Comparison of ENCODE assay signal across 19 mouse cellular contexts in genomic region chr12:84956317-84956716, GRCm38 (mm10). TPM values are rescaled to one million over a fixed set of nuclear protein-coding genes. Genes with fewer than 3 reads are reported as not detected.
DNase-seq lines count a peak whose midpoint lies in the region; ATAC-seq lines count a peak whose summit lies in the region.
"Had no signal": no experiment of that assay in that cellular context is flagged by ENCODE, and none has a peak within 500 bp of the region (broad histone marks: within the 10 kb centered on the region; RNA-seq: fewer than 3 reads in every experiment).

No protein-coding gene starts in this region.

- H3K27me3 ChIP-seq in lung, embryonic 16.5 days (ENCODE audit: control insufficient read depth, insufficient read depth, low read depth, low read length) = no peaks in the 10 kb centered on the region
- H3K27me3 ChIP-seq: embryonic facial prominence, embryonic 15.5 days; forebrain, embryonic 15.5 days; heart, embryonic 12.5 days had no signal

- no peaks in the 10 kb centered on the region for H3K9me3 ChIP-seq in lung, embryonic 16.5 days (ENCODE audit: control insufficient read depth, low read length)
- H3K9me3 ChIP-seq: embryonic facial prominence, embryonic 15.5 days; forebrain, embryonic 15.5 days; G1E; heart, embryonic 12.5 days; hindbrain, embryonic 10.5 days had no signal

- H3K4me1 ChIP-seq in lung, embryonic 16.5 days (replicated peaks; ENCODE audit: control insufficient read depth, insufficient read depth, low read length) = peaks cover 19% of the 10 kb centered on the region
- H3K4me1 ChIP-seq: embryonic facial prominence, embryonic 15.5 days; forebrain, embryonic 15.5 days; hindbrain, embryonic 10.5 days had no signal

- no peak overlapping the region for H3K4me3 ChIP-seq in lung, embryonic 16.5 days (ENCODE audit: low read length)
- H3K4me3 ChIP-seq: embryonic facial prominence, embryonic 15.5 days; erythroblast, embryonic 14.5 days; forebrain, embryonic 15.5 days; heart, embryonic 12.5 days; hindbrain, embryonic 10.5 days had no signal

- peak; percentile 91 for ATAC-seq in lung, embryonic 16.5 days (ENCODE audit: low read depth)
- ATAC-seq: forebrain, embryonic 15.5 days had no signal

- no peaks in the 10 kb centered on the region for H3K36me3 ChIP-seq in lung, embryonic 16.5 days (ENCODE audit: control insufficient read depth, insufficient read depth, low read length)

- peak overlapping the region; percentile 83 for H3K27ac ChIP-seq in lung, embryonic 16.5 days (ENCODE audit: low read length)
- H3K27ac ChIP-seq: embryonic facial prominence, embryonic 15.5 days; forebrain, embryonic 15.5 days; hindbrain, embryonic 10.5 days; hindbrain, embryonic 14.5 days had no signal

- DNase-seq in A20 (ENCODE audit: low read depth, low spot score) = peak; percentile 16
- DNase-seq in Muller cell, postnatal 12 days (ENCODE audit: inconsistent ontology term) = peak; percentile 60
- DNase-seq in lung, postnatal 25 days (ENCODE audit: low spot score) = peak; percentile 65
- DNase-seq in adrenal gland, postnatal 10 days = no peak
- DNase-seq in adrenal gland, postnatal 25 days = no peak
- no peak for DNase-seq in frontal cortex, postnatal 36 days (ENCODE audit: low spot score in 2 of 2)
- DNase-seq: adrenal gland, postnatal 14 days; cerebellum, adult 2 months; cerebellum, postnatal 10 days; embryo, embryonic 11 days; gastrocnemius, postnatal 10 days had no signal

- WGBS in lung, embryonic 16.5 days = 68% methylated on average over 3 of the region's 3 CpGs

- H3K4me2 ChIP-seq in lung, embryonic 16.5 days (ENCODE audit: low read depth, low read length) = no peak overlapping the region
- H3K4me2 ChIP-seq: embryonic facial prominence, embryonic 15.5 days; forebrain, embryonic 15.5 days; heart, embryonic 12.5 days; hindbrain, embryonic 14.5 days had no signal

- no peak overlapping the region for H3K9ac ChIP-seq in lung, embryonic 16.5 days (ENCODE audit: low read length)
- H3K9ac ChIP-seq: embryonic facial prominence, embryonic 15.5 days; forebrain, embryonic 15.5 days; heart, embryonic 12.5 days; hindbrain, embryonic 14.5 days had no signal

RNA-seq across cellular contexts. Expression of gene Fcf1, which starts 14.4 kb away (rescaled TPM):
- 141 and 147 TPM in 2 replicates for polyA plus RNA-seq in lung, embryonic 16.5 days (2015; fragmentation: Nextera tagmentation; extraction: Ambion mirVana)
- 100 to 1,000 TPM in 1 of 2 experiments, 10 to 100 TPM in 1; 98.8 to 111 TPM for total RNA-seq in adrenal gland, postnatal 10 days (2021)
- total RNA-seq in adrenal gland, postnatal 25 days (2021) = 94.7 and 95.8 TPM in 2 replicates

RNA-seq across cellular contexts. Expression of gene Arel1, which starts 14.4 kb away (rescaled TPM):
- polyA plus RNA-seq in lung, embryonic 16.5 days (2015; fragmentation: Nextera tagmentation; extraction: Ambion mirVana) = 14.2 and 14.6 TPM in 2 replicates
- total RNA-seq in adrenal gland, postnatal 10 days (2021) = 10 to 100 TPM; 30.7 to 41.3 TPM
- 30.9 and 37.3 TPM in 2 replicates for total RNA-seq in adrenal gland, postnatal 25 days (2021)

RNA-seq across cellular contexts. Expression of gene Ylpm1, which starts 39.8 kb away (rescaled TPM):
- 25.4 and 25.5 TPM in 2 replicates for polyA plus RNA-seq in lung, embryonic 16.5 days (2015; fragmentation: Nextera tagmentation; extraction: Ambion mirVana)
- 10 to 100 TPM; 35.3 to 58.0 TPM for total RNA-seq in adrenal gland, postnatal 10 days (2021)
- 63.0 and 66.6 TPM in 2 replicates for total RNA-seq in adrenal gland, postnatal 25 days (2021)

Comparison
In these comparisons a context has a peak if more than half of its experiments do, and no peak if none do; other contexts are left out.
1. DNase-seq: peak in A20 (single experiment), Muller cell, postnatal 12 days (single experiment) and lung, postnatal 25 days (single experiment); none in adrenal gland, postnatal 10 days (single experiment), adrenal gland, postnatal 25 days (single experiment) and frontal cortex, postnatal 36 days (0 of 2).